Comparison of ENCODE assay signal across 23 mouse cellular contexts in genomic region chr7:49409265-49409664, GRCm38 (mm10).
DNase-seq lines count a peak whose midpoint lies in the region; ATAC-seq and TF ChIP-seq lines count a peak whose summit lies in the region.
"Had no signal": no experiment of that assay in that cellular context is flagged by ENCODE, and none has a peak within 500 bp of the region (broad histone marks: within the 10 kb centered on the region; RNA-seq: fewer than 3 reads in every experiment).

No protein-coding gene starts in this region.

- H3K27me3 ChIP-seq in hindbrain, embryonic 14.5 days (ENCODE audit: control insufficient read depth, insufficient read depth, low read length), result no peaks in the 10 kb centered on the region
- H3K27me3 ChIP-seq in hindbrain, embryonic 11.5 days (ENCODE audit: control insufficient read depth, insufficient read depth, low read length), result no peaks in the 10 kb centered on the region
- H3K27me3 ChIP-seq in neural tube, embryonic 14.5 days (ENCODE audit: control insufficient read depth, insufficient read depth, low read length), result no peaks in the 10 kb centered on the region
- H3K27me3 ChIP-seq in forebrain, postnatal 0 days (ENCODE audit: insufficient read depth, low read length), result no peaks in the 10 kb centered on the region
- H3K27me3 ChIP-seq in intestine, embryonic 16.5 days (replicated peaks; ENCODE audit: control insufficient read depth, insufficient read depth, low read length), result no peaks in the 10 kb centered on the region
- H3K27me3 ChIP-seq: embryonic facial prominence, embryonic 12.5 days; kidney, embryonic 15.5 days; limb, embryonic 13.5 days; Patski had no signal

- no peak overlapping the region for H3K9ac ChIP-seq in hindbrain, embryonic 14.5 days
- no peak overlapping the region for H3K9ac ChIP-seq in hindbrain, embryonic 11.5 days (ENCODE audit: low read depth, low read length)
- H3K9ac ChIP-seq in neural tube, embryonic 14.5 days (replicated peaks; ENCODE audit: low read depth, low read length), result no peak overlapping the region
- no peak overlapping the region for H3K9ac ChIP-seq in forebrain, postnatal 0 days
- no peak overlapping the region for H3K9ac ChIP-seq in intestine, embryonic 16.5 days (ENCODE audit: low read depth, low read length)
- H3K9ac ChIP-seq: embryonic facial prominence, embryonic 12.5 days; kidney, embryonic 15.5 days; limb, embryonic 13.5 days had no signal

- H3K4me1 ChIP-seq in hindbrain, embryonic 14.5 days (replicated peaks; ENCODE audit: control insufficient read depth, insufficient read depth, low read length), result peaks cover 15% of the 10 kb centered on the region
- H3K4me1 ChIP-seq in hindbrain, embryonic 11.5 days (replicated peaks; ENCODE audit: control insufficient read depth, insufficient read depth, low read length), result no peaks in the 10 kb centered on the region; the same call in 1 of the 2 replicates
- H3K4me1 ChIP-seq in neural tube, embryonic 14.5 days (ENCODE audit: control insufficient read depth, insufficient read depth, low read length), result no peaks in the 10 kb centered on the region
- peaks cover 10% of the 10 kb centered on the region; the same call in 1 of the 2 replicates for H3K4me1 ChIP-seq in forebrain, postnatal 0 days (ENCODE audit: insufficient read depth)
- no peaks in the 10 kb centered on the region; the same call in 1 of the 2 replicates for H3K4me1 ChIP-seq in intestine, embryonic 16.5 days (ENCODE audit: control insufficient read depth, insufficient read depth, low read length)

- no peaks in the 10 kb centered on the region for H3K9me3 ChIP-seq in hindbrain, embryonic 14.5 days (ENCODE audit: control insufficient read depth, low read length)
- no peaks in the 10 kb centered on the region for H3K9me3 ChIP-seq in hindbrain, embryonic 11.5 days (ENCODE audit: control insufficient read depth, low read length)
- H3K9me3 ChIP-seq in neural tube, embryonic 14.5 days (ENCODE audit: control insufficient read depth, low read length), result no peaks in the 10 kb centered on the region
- H3K9me3 ChIP-seq in forebrain, postnatal 0 days (ENCODE audit: low read length), result no peaks in the 10 kb centered on the region
- no peaks in the 10 kb centered on the region for H3K9me3 ChIP-seq in intestine, embryonic 16.5 days (ENCODE audit: control insufficient read depth, low read length)
- H3K9me3 ChIP-seq: embryonic facial prominence, embryonic 12.5 days; kidney, embryonic 15.5 days; limb, embryonic 13.5 days had no signal

- 50% methylated on average over 3 of the region's 3 CpGs for WGBS in hindbrain, embryonic 14.5 days
- 82% methylated on average over 3 of the region's 3 CpGs for WGBS in hindbrain, embryonic 11.5 days
- 57% methylated on average over 3 of the region's 3 CpGs for WGBS in neural tube, embryonic 14.5 days
- 47% methylated on average over 3 of the region's 3 CpGs for WGBS in forebrain, postnatal 0 days
- 88% methylated on average over 3 of the region's 3 CpGs for WGBS in intestine, embryonic 16.5 days

- H3K4me2 ChIP-seq in hindbrain, embryonic 14.5 days (replicated peaks), result no peak overlapping the region
- no peak overlapping the region for H3K4me2 ChIP-seq in hindbrain, embryonic 11.5 days (replicated peaks; ENCODE audit: low read depth, low read length)
- H3K4me2 ChIP-seq in neural tube, embryonic 14.5 days (ENCODE audit: low read depth, low read length), result no peak overlapping the region
- H3K4me2 ChIP-seq in forebrain, postnatal 0 days (ENCODE audit: low read depth), result no peak overlapping the region
- H3K4me2 ChIP-seq in intestine, embryonic 16.5 days (ENCODE audit: low read depth, low read length), result no peak overlapping the region
- H3K4me2 ChIP-seq: embryonic facial prominence, embryonic 12.5 days; kidney, embryonic 15.5 days; limb, embryonic 13.5 days; liver, embryonic 11.5 days; midbrain, embryonic 11.5 days had no signal

- no peak for DNase-seq in hindbrain, embryonic 14.5 days (ENCODE audit: low spot score)
- DNase-seq in hindbrain, embryonic 11.5 days (ENCODE audit: low spot score), result no peak
- no peak for DNase-seq in neural tube, embryonic 10.5 days (ENCODE audit: extremely low spot score, low spot score)
- no peak for DNase-seq in forebrain, postnatal 0 days
- no peak for DNase-seq in adrenal gland, adult (ENCODE audit: inconsistent age in 2 of 2, low spot score in 1 of 2)
- DNase-seq: adrenal gland, postnatal 14 days; cerebellum, adult 11-12 months; cerebellum, adult 9-11 months; embryo, embryonic 11 days; gastrocnemius, postnatal 10 days; heart, postnatal 14 days; kidney, adult 11 months; kidney, postnatal 25 days; lung, postnatal 36 days; thymus, postnatal 4 days had no signal

- H3K4me3 ChIP-seq in hindbrain, embryonic 14.5 days (replicated peaks; ENCODE audit: low read length), result no peak overlapping the region
- H3K4me3 ChIP-seq in hindbrain, embryonic 11.5 days (ENCODE audit: low read depth, low read length), result no peak overlapping the region
- no peak overlapping the region for H3K4me3 ChIP-seq in neural tube, embryonic 14.5 days (ENCODE audit: low read depth, low read length)
- H3K4me3 ChIP-seq in forebrain, postnatal 0 days (ENCODE audit: low read depth, low read length), result no peak overlapping the region
- no peak overlapping the region for H3K4me3 ChIP-seq in intestine, embryonic 16.5 days (ENCODE audit: low read length)
- H3K4me3 ChIP-seq: embryonic facial prominence, embryonic 12.5 days; kidney, embryonic 15.5 days; limb, embryonic 13.5 days had no signal

- TF ChIP-seq CTCF in forebrain, postnatal 0 days (IDR thresholded peaks at IDR 0.05; ENCODE audit: low read depth), result no peak

- ATAC-seq in hindbrain, embryonic 14.5 days (ENCODE audit: low FRiP score), result no peak; the same call in 1 of the 2 replicates
- no peak for ATAC-seq in hindbrain, embryonic 11.5 days (ENCODE audit: low FRiP score)
- peak; percentile 35; the same call in 1 of the 2 replicates for ATAC-seq in neural tube, embryonic 14.5 days (ENCODE audit: low read depth)
- ATAC-seq in forebrain, postnatal 0 days, result peak; percentile 34; the same call in 1 of the 2 replicates
- no peak for ATAC-seq in intestine, embryonic 16.5 days
- ATAC-seq: Patski had no signal

- peak overlapping the region; percentile 55; the same call in 1 of the 2 replicates for H3K27ac ChIP-seq in hindbrain, embryonic 14.5 days
- H3K27ac ChIP-seq in hindbrain, embryonic 11.5 days (ENCODE audit: low read depth, low read length), result no peak overlapping the region
- peak overlapping the region; percentile 29; the same call in 1 of the 2 replicates for H3K27ac ChIP-seq in neural tube, embryonic 14.5 days (ENCODE audit: low read depth, low read length)
- H3K27ac ChIP-seq in forebrain, postnatal 0 days (ENCODE audit: low read depth, low read length), result no peak overlapping the region
- H3K27ac ChIP-seq in intestine, embryonic 16.5 days (ENCODE audit: low read length), result no peak overlapping the region
- H3K27ac ChIP-seq: embryonic facial prominence, embryonic 12.5 days; kidney, embryonic 15.5 days; limb, embryonic 13.5 days had no signal

- no peaks in the 10 kb centered on the region for H3K36me3 ChIP-seq in hindbrain, embryonic 14.5 days (replicated peaks; ENCODE audit: control insufficient read depth, insufficient read depth)
- H3K36me3 ChIP-seq in hindbrain, embryonic 11.5 days (ENCODE audit: control insufficient read depth, insufficient read depth, low read length), result no peaks in the 10 kb centered on the region
- H3K36me3 ChIP-seq in neural tube, embryonic 14.5 days (ENCODE audit: control insufficient read depth, insufficient read depth, low read length), result no peaks in the 10 kb centered on the region
- H3K36me3 ChIP-seq in forebrain, postnatal 0 days (ENCODE audit: insufficient read depth), result peaks cover 11% of the 10 kb centered on the region
- no peaks in the 10 kb centered on the region; the same call in 1 of the 2 replicates for H3K36me3 ChIP-seq in intestine, embryonic 16.5 days (ENCODE audit: control insufficient read depth, insufficient read depth, low read length)
- H3K36me3 ChIP-seq: embryonic facial prominence, embryonic 12.5 days; kidney, embryonic 15.5 days; limb, embryonic 13.5 days had no signal

Comparison
In these comparisons a context has a peak if more than half of its experiments do, and no peak if none do; other contexts are left out.
1. H3K27ac ChIP-seq: peak in hindbrain, embryonic 14.5 days (single experiment) and neural tube, embryonic 14.5 days (single experiment); none in hindbrain, embryonic 11.5 days (single experiment), forebrain, postnatal 0 days (single experiment) and intestine, embryonic 16.5 days (single experiment).
2. ATAC-seq: peak in neural tube, embryonic 14.5 days (single experiment) and forebrain, postnatal 0 days (single experiment); none in hindbrain, embryonic 14.5 days (single experiment), hindbrain, embryonic 11.5 days (single experiment) and intestine, embryonic 16.5 days (single experiment).